ENCODE assay signal across 12 mouse cellular contexts in the genomic region with DNA sequence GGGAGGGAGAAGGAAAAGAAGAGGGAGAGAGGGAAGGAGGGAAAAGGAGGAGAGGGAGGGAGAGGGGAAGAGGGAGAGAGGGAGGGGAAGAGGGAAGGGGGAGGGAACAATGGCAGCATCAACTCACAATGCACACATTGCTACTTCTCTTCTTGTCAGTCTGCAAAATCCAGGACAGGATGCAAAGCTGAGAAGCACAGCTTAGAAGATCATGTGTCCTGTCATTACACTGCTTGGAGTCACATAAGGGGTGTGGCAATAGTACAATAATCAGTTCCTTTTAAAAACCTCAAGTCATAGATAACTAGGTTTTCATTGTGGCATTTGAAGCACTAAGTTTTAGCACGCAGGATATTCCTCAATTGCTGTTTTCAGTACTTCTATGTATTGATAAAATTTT.
"Had no signal": no experiment of that assay in that cellular context is flagged by ENCODE, and none has a peak within 500 bp of the region (broad histone marks: within the 10 kb centered on the region; RNA-seq: fewer than 3 reads in every experiment).

No protein-coding gene starts in this region.

- H3K36me3 ChIP-seq: limb, embryonic 15.5 days; liver, embryonic 12.5 days; midbrain, embryonic 10.5 days; neural tube, embryonic 13.5 days had no signal

- H3K4me1 ChIP-seq: liver, embryonic 12.5 days; midbrain, embryonic 10.5 days had no signal

- H3K9me3 ChIP-seq: limb, embryonic 15.5 days; liver, embryonic 12.5 days; midbrain, embryonic 10.5 days; neural tube, embryonic 13.5 days had no signal

- ATAC-seq: liver, embryonic 12.5 days; midbrain, embryonic 16.5 days had no signal

- H3K4me2 ChIP-seq: liver, embryonic 12.5 days; lung, embryonic 14.5 days had no signal

- DNase-seq: kidney, postnatal 25 days; lung, embryonic 14.5 days; lung, postnatal 10 days; lung, postnatal 4 days; right cerebral cortex, postnatal 14 days; thymus, postnatal 36 days had no signal

- H3K27ac ChIP-seq: left cerebral cortex, adult 2 months; limb, embryonic 15.5 days; liver, embryonic 12.5 days; midbrain, embryonic 10.5 days; neural tube, embryonic 13.5 days had no signal

- H3K4me3 ChIP-seq: liver, embryonic 12.5 days; midbrain, embryonic 10.5 days; neural tube, embryonic 13.5 days had no signal

- H3K9ac ChIP-seq: limb, embryonic 15.5 days; liver, embryonic 12.5 days; lung, embryonic 14.5 days; neural tube, embryonic 13.5 days had no signal

- H3K27me3 ChIP-seq: limb, embryonic 15.5 days; liver, embryonic 12.5 days; neural tube, embryonic 13.5 days had no signal
